Mouse (Mus musculus) central nervous system, embryonic 11.5 days (tissue): ENCODE data around the gene Mettl8. TPM values are rescaled to one million over a fixed set of nuclear protein-coding genes. Genes with fewer than 3 reads are reported as not detected.

Experiments used
- polyA plus RNA-seq: library from polyadenylated mRNA; depleted of rRNA; stranded (reverse); fragments of >200 nt; gene quantifications from 2 replicates; pipeline ENCODE4 v1.2.3, GENCODE M21; 2012; rRNA removed

Gene Mettl8
- 13.1 and 17.2 TPM in 2 replicates for polyA plus RNA-seq

GRCm38 (mm10) chr2:71055300-71056114 is at the start of gene Mettl8, which contains the start of gene Dcaf17:
Gene Mettl8, minus strand, starts transcription at chr2:71055583.
Gene Dcaf17, plus strand, starts transcription at chr2:71055328.

Other genes with a start within 250 kb of the Mettl8 start
- 35.3 and 48.5 TPM in 2 replicates for gene Tlk1, start 229.9 kb downstream of the Mettl8 start, polyA plus RNA-seq
- 8.4 and 10.3 TPM in 2 replicates for gene Dcaf17, start 255 bp downstream of the Mettl8 start, polyA plus RNA-seq
- 0.56 and 1.5 TPM in 2 replicates for gene Cybrd1, start 62.3 kb upstream of the Mettl8 start, polyA plus RNA-seq
- 152 and 273 TPM in 2 replicates for gene Dync1i2, start 156.1 kb upstream of the Mettl8 start, polyA plus RNA-seq